ENCODE assay signal across 9 mouse cellular contexts in the genomic region with DNA sequence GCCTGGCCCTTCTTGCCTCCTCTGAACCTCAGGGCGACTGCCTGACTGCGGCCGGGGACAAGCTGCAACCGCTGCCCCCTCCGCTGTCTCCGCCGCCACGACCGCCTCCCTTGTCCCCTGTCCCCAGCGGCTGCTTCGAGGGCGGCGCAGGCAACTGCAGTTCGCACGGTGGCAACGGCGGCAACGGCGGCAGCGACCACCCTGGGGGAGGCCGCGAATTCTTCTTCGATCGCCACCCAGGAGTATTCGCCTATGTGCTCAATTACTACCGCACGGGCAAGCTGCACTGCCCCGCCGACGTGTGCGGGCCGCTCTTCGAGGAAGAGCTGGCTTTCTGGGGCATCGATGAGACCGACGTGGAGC. TPM values are rescaled to one million over a fixed set of nuclear protein-coding genes. Genes with fewer than 3 reads are reported as not detected.
DNase-seq lines count a peak whose midpoint lies in the region; ATAC-seq and TF ChIP-seq lines count a peak whose summit lies in the region.
"Had no signal": no experiment of that assay in that cellular context is flagged by ENCODE, and none has a peak within 500 bp of the region (broad histone marks: within the 10 kb centered on the region; RNA-seq: fewer than 3 reads in every experiment).

No protein-coding gene starts in this region.

- H3K4me1 ChIP-seq in lung, embryonic 14.5 days (ENCODE audit: insufficient read depth): no peaks in the 10 kb centered on the region; the same call in 1 of the 2 replicates
- H3K4me1 ChIP-seq in embryonic facial prominence, embryonic 11.5 days (ENCODE audit: control insufficient read depth, insufficient read depth, low read length): no peaks in the 10 kb centered on the region; the same call in 1 of the 2 replicates
- H3K4me1 ChIP-seq in hindbrain, embryonic 10.5 days (replicated peaks): peaks cover 26% of the 10 kb centered on the region
- no peaks in the 10 kb centered on the region for H3K4me1 ChIP-seq in liver, embryonic 16.5 days (ENCODE audit: control insufficient read depth, low read depth, low read length)
- H3K4me1 ChIP-seq in stomach, embryonic 16.5 days (ENCODE audit: control insufficient read depth, insufficient read depth, low read length): peaks cover 11% of the 10 kb centered on the region; the same call in 1 of the 2 replicates

- H3K27ac ChIP-seq in lung, embryonic 14.5 days (ENCODE audit: low read depth): no peak overlapping the region
- no peak overlapping the region for H3K27ac ChIP-seq in embryonic facial prominence, embryonic 11.5 days (replicated peaks; ENCODE audit: low read depth, low read length)
- H3K27ac ChIP-seq in hindbrain, embryonic 10.5 days: peak overlapping the region; percentile 71
- H3K27ac ChIP-seq in liver, embryonic 16.5 days (ENCODE audit: low read length): no peak overlapping the region
- H3K27ac ChIP-seq in stomach, embryonic 16.5 days (ENCODE audit: low read length): no peak overlapping the region

- WGBS in lung, embryonic 14.5 days: under 1% methylated on average over 36 of the region's 36 CpGs
- WGBS in embryonic facial prominence, embryonic 11.5 days: under 1% methylated on average over 36 of the region's 36 CpGs
- under 1% methylated on average over 36 of the region's 36 CpGs for WGBS in hindbrain, embryonic 10.5 days
- WGBS in liver, embryonic 16.5 days (ENCODE audit: insufficient replicate concordance): 3% methylated on average over 36 of the region's 36 CpGs
- 2% methylated on average over 36 of the region's 36 CpGs for WGBS in stomach, embryonic 16.5 days

- H3K9ac ChIP-seq in lung, embryonic 14.5 days: no peak overlapping the region; the same call in 1 of the 2 replicates
- H3K9ac ChIP-seq in embryonic facial prominence, embryonic 11.5 days (replicated peaks; ENCODE audit: low read length): no peak overlapping the region; the same call in 1 of the 2 replicates
- H3K9ac ChIP-seq in liver, embryonic 16.5 days (ENCODE audit: low read depth, low read length): no peak overlapping the region
- H3K9ac ChIP-seq in stomach, embryonic 16.5 days (ENCODE audit: low read length): peak overlapping the region; percentile 48; the same call in 1 of the 2 replicates

- peak overlapping the region; percentile 93 for H3K4me2 ChIP-seq in lung, embryonic 14.5 days
- peak overlapping the region; percentile 95 for H3K4me2 ChIP-seq in embryonic facial prominence, embryonic 11.5 days (ENCODE audit: low read depth, low read length)
- H3K4me2 ChIP-seq in liver, embryonic 16.5 days (ENCODE audit: low read depth, low read length): no peak overlapping the region
- peak overlapping the region; percentile 79 for H3K4me2 ChIP-seq in stomach, embryonic 16.5 days (ENCODE audit: low read depth, low read length)

- H3K4me3 ChIP-seq in lung, embryonic 14.5 days (ENCODE audit: low read depth, low read length): peak overlapping the region; percentile 47
- H3K4me3 ChIP-seq in embryonic facial prominence, embryonic 11.5 days (ENCODE audit: low read depth, low read length): peak overlapping the region; percentile 34
- H3K4me3 ChIP-seq in hindbrain, embryonic 10.5 days: peak overlapping the region; percentile 69
- H3K4me3 ChIP-seq in liver, embryonic 16.5 days (ENCODE audit: low read depth, low read length): peak overlapping the region; percentile 15
- peak overlapping the region; percentile 50 for H3K4me3 ChIP-seq in stomach, embryonic 16.5 days (replicated peaks; ENCODE audit: low read length)

- DNase-seq in lung, embryonic 14.5 days: peak; percentile 43
- no peak for DNase-seq in lung, postnatal 36 days
- DNase-seq in embryonic facial prominence, embryonic 11.5 days (ENCODE audit: low spot score): peak; percentile 28
- peak; percentile 55 for DNase-seq in hindbrain, embryonic 10.5 days (ENCODE audit: low spot score)
- no peak for DNase-seq in urinary bladder, postnatal 14 days (ENCODE audit: low spot score)
- DNase-seq in adrenal gland, adult 18-20 months (ENCODE audit: low spot score in 2 of 2): no peak

- H3K36me3 ChIP-seq in lung, embryonic 14.5 days (ENCODE audit: insufficient read depth): no peaks in the 10 kb centered on the region
- H3K36me3 ChIP-seq in embryonic facial prominence, embryonic 11.5 days (replicated peaks; ENCODE audit: control insufficient read depth, insufficient read depth, low read depth, low read length): no peaks in the 10 kb centered on the region
- H3K36me3 ChIP-seq in hindbrain, embryonic 10.5 days: no peaks in the 10 kb centered on the region
- H3K36me3 ChIP-seq in liver, embryonic 16.5 days (ENCODE audit: control insufficient read depth, insufficient read depth): no peaks in the 10 kb centered on the region
- H3K36me3 ChIP-seq in stomach, embryonic 16.5 days (ENCODE audit: control insufficient read depth, insufficient read depth, low read length): no peaks in the 10 kb centered on the region

- peak; percentile 10; the same call in 1 of the 2 replicates for ATAC-seq in lung, embryonic 14.5 days (ENCODE audit: insufficient read depth)
- 0 out of 2 replicates have a peak, but pooled peaks have one; percentile 26 for ATAC-seq in embryonic facial prominence, embryonic 11.5 days (replicated peaks; ENCODE audit: insufficient number of reproducible peaks, low FRiP score, low TSS enrichment, low read depth)
- ATAC-seq in liver, embryonic 16.5 days (ENCODE audit: low read depth): no peak
- no peak for ATAC-seq in stomach, embryonic 16.5 days (ENCODE audit: insufficient read depth, low FRiP score)

- no peaks in the 10 kb centered on the region for H3K9me3 ChIP-seq in lung, embryonic 14.5 days (ENCODE audit: low read depth, low read length)
- H3K9me3 ChIP-seq in embryonic facial prominence, embryonic 11.5 days (replicated peaks; ENCODE audit: control insufficient read depth, low read length): no peaks in the 10 kb centered on the region
- no peaks in the 10 kb centered on the region for H3K9me3 ChIP-seq in hindbrain, embryonic 10.5 days
- no peaks in the 10 kb centered on the region for H3K9me3 ChIP-seq in liver, embryonic 16.5 days (replicated peaks; ENCODE audit: control insufficient read depth, low read length)
- H3K9me3 ChIP-seq in stomach, embryonic 16.5 days (replicated peaks; ENCODE audit: control insufficient read depth, low read length): no peaks in the 10 kb centered on the region; the same call in 1 of the 2 replicates

- peaks cover 40% of the 10 kb centered on the region for H3K27me3 ChIP-seq in lung, embryonic 14.5 days (ENCODE audit: insufficient read depth, low read length)
- peaks cover 23% of the 10 kb centered on the region for H3K27me3 ChIP-seq in embryonic facial prominence, embryonic 11.5 days (ENCODE audit: control insufficient read depth, insufficient read depth, low read length)
- peaks cover 59% of the 10 kb centered on the region for H3K27me3 ChIP-seq in hindbrain, embryonic 10.5 days (ENCODE audit: insufficient read depth, poor library complexity, severe bottlenecking)
- peaks cover 29% of the 10 kb centered on the region for H3K27me3 ChIP-seq in liver, embryonic 16.5 days (ENCODE audit: control insufficient read depth, insufficient read depth, low read depth, low read length)
- peaks cover 17% of the 10 kb centered on the region for H3K27me3 ChIP-seq in stomach, embryonic 16.5 days (ENCODE audit: control insufficient read depth, insufficient read depth, low read length)

- TF ChIP-seq CTCF in lung, embryonic 14.5 days (IDR thresholded peaks at IDR 0.05; ENCODE audit: low read depth): no peak

RNA-seq across cellular contexts. Expression of a gene that starts 0.9 kb away (rescaled TPM):
- 0.13 and 0.18 TPM in 2 replicates for polyA plus RNA-seq in lung, embryonic 14.5 days (2014; fragmentation: Nextera tagmentation; extraction: Ambion mirVana)
- polyA plus RNA-seq in embryonic facial prominence, embryonic 11.5 days (2014; fragmentation: Nextera tagmentation; extraction: Ambion mirVana): 0.21 and 1.4 TPM in 2 replicates
- polyA plus RNA-seq in hindbrain, embryonic 10.5 days (2016; fragmentation: Nextera tagmentation; extraction: Ambion mirVana): 0.81 and 0.93 TPM in 2 replicates
- polyA plus RNA-seq in liver, embryonic 16.5 days (2015; fragmentation: Nextera tagmentation; extraction: Ambion mirVana): 0.02 TPM in 1 of 2 replicates, not detected in the other
- polyA plus RNA-seq in stomach, embryonic 16.5 days (2015; fragmentation: Nextera tagmentation; extraction: Ambion mirVana): 1.1 and 1.2 TPM in 2 replicates
- total RNA-seq in adrenal gland, adult 18-20 months (2021): under 1 TPM in 1 of 2 experiments, not detected in 1; 0.13 TPM
- polyA plus RNA-seq: liver, adult 2 months had no signal

Comparison
In these comparisons a context has a peak if more than half of its experiments do, and no peak if none do; other contexts are left out.
1. DNase-seq: peak in lung, embryonic 14.5 days (single experiment), embryonic facial prominence, embryonic 11.5 days (single experiment) and hindbrain, embryonic 10.5 days (single experiment); none in lung, postnatal 36 days (single experiment), urinary bladder, postnatal 14 days (single experiment) and adrenal gland, adult 18-20 months (0 of 2).
2. ATAC-seq: peak in lung, embryonic 14.5 days (single experiment) and embryonic facial prominence, embryonic 11.5 days (single experiment); none in liver, embryonic 16.5 days (single experiment) and stomach, embryonic 16.5 days (single experiment).
3. H3K4me3 ChIP-seq: peak in every context shown above with its lines; median percentile 69 in hindbrain, embryonic 10.5 days; 50 in stomach, embryonic 16.5 days; 47 in lung, embryonic 14.5 days; 34 in embryonic facial prominence, embryonic 11.5 days; 15 in liver, embryonic 16.5 days.